Mouse (Mus musculus) C2C12 (cell line): Measurements from ENCODE around the gene Gja5. TPM values are rescaled to one million over a fixed set of nuclear protein-coding genes. Genes with fewer than 3 reads are reported as not detected.

Experiments used
- H3K27me3 ChIP-seq: one replicate; pipeline ENCODE4 v1.6.1; 2011; ENCODE audit not compliant: control insufficient read depth, insufficient read depth, insufficient read length
- H3K36me3 ChIP-seq: one replicate; pipeline ENCODE4 v1.6.1; 2011; ENCODE audit not compliant: control insufficient read depth, insufficient read depth
- H3K4me3 ChIP-seq: one replicate; pipeline ENCODE4 v1.5.1; 2011; ENCODE audit warnings: mild to moderate bottlenecking, control low read depth; ENCODE audit not compliant: poor library complexity, insufficient read depth, severe bottlenecking
- H3K79me2 ChIP-seq: one replicate; pipeline ENCODE4 v1.6.1; 2011; ENCODE audit not compliant: control insufficient read depth, insufficient read depth
- H3K79me3 ChIP-seq: one replicate; pipeline ENCODE4 v1.6.1; 2011; ENCODE audit warnings: low read depth, control low read depth
- H3ac ChIP-seq: one replicate; pipeline ENCODE3; 2011; ENCODE audit warnings: low read depth; ENCODE audit not compliant: control insufficient read depth, insufficient read length
- CEBPB ChIP-seq: IDR thresholded peaks from one replicate; pipeline ENCODE4 v1.6.1; 2011; ENCODE audit warnings: low read depth, mild to moderate bottlenecking, control low read depth, moderate library complexity
- CTCF ChIP-seq: IDR thresholded peaks from one replicate; pipeline ENCODE4 v1.5.1; 2011; ENCODE audit not compliant: control insufficient read depth, insufficient read depth, insufficient read length
- FOSL1 ChIP-seq: IDR thresholded peaks from one replicate; pipeline ENCODE4 v1.8.0; 2011; ENCODE audit warnings: mild to moderate bottlenecking, low read length; ENCODE audit not compliant: poor library complexity, insufficient read depth, severe bottlenecking
- MAX ChIP-seq: IDR thresholded peaks from one replicate; pipeline ENCODE4 v1.6.1; 2011; ENCODE audit warnings: mild to moderate bottlenecking, control low read depth
- MYOD1 ChIP-seq: IDR thresholded peaks from one replicate; pipeline ENCODE4 v1.6.1; 2011; ENCODE audit warnings: low read depth; ENCODE audit not compliant: control insufficient read depth, insufficient read length
- MYOG ChIP-seq: IDR thresholded peaks from one replicate; pipeline ENCODE4 v1.6.1; 2011; ENCODE audit not compliant: control insufficient read depth, insufficient read length; ENCODE audit errors: extremely low read depth
- USF1 ChIP-seq: IDR thresholded peaks from one replicate; pipeline ENCODE4 v1.6.1; 2011; ENCODE audit warnings: low read depth, mild to moderate bottlenecking, control low read depth, moderate library complexity
- polyA plus RNA-seq: library from polyadenylated mRNA; unstranded; fragments of >200 nt; fragmentation: generic; extraction: Trizol; gene quantifications from one replicate; pipeline ENCODE4 v1.2.1, GENCODE M21; 2012; ENCODE audit warnings: missing spikeins

The Gja5 gene
- polyA plus RNA-seq, 1 experiment, result 0.12 TPM

GRCm38 (mm10) chr3:97044188-97044587 is 139.7 kb downstream of the Gja5 start:
- Histone ChIP-seq H3K27me3 (no peaks in the 10 kb centered on the region), H3K79me3 (no peaks in the 10 kb centered on the region)
- no peak for TF ChIP-seq USF1
- TF ChIP-seq MYOG, result no peak
- no peak for TF ChIP-seq CEBPB
- TF ChIP-seq MAX, result no peak
- TF ChIP-seq FOSL1, result no peak
- no peak for TF ChIP-seq CTCF
- no peak for TF ChIP-seq MYOD1

GRCm38 (mm10) chr3:97047757-97048156 is 143.3 kb downstream of the Gja5 start:
- Histone ChIP-seq H3K27me3 (no peaks in the 10 kb centered on the region), H3K4me3 (no peak overlapping the region), H3ac (no peak overlapping the region), H3K36me3 (no peaks in the 10 kb centered on the region), H3K79me3 (no peaks in the 10 kb centered on the region), H3K79me2 (no peaks in the 10 kb centered on the region)
- TF ChIP-seq FOSL1 (no peak), CEBPB (no peak), CTCF (no peak), MYOD1 (no peak), USF1 (no peak), MYOG (no peak), MAX (no peak)

More at GRCm38 (mm10) chr3:97044188-97044587, 139.7 kb downstream of the Gja5 start:
- no peak overlapping the region for H3ac ChIP-seq
- H3K36me3 ChIP-seq, result no peaks in the 10 kb centered on the region
- H3K4me3 ChIP-seq, result no peak overlapping the region
- no peaks in the 10 kb centered on the region for H3K79me2 ChIP-seq

- Histone ChIP-seq H3K27me3 (no peaks in the 10 kb centered on the region), H3K4me3 (no peak overlapping the region), H3K79me2 (no peaks in the 10 kb centered on the region), H3K79me3 (no peaks in the 10 kb centered on the region), H3K36me3 (no peaks in the 10 kb centered on the region), H3ac (no peak overlapping the region)
- TF ChIP-seq CEBPB (no peak), FOSL1 (no peak), MAX (no peak), CTCF (no peak), MYOG (no peak), USF1 (no peak), MYOD1 (no peak)
Observed at GRCm38 (mm10) chr3:97048360-97048759, 143.9 kb downstream of the Gja5 start.

- TF ChIP-seq MAX (no peak), CTCF (no peak), USF1 (no peak), MYOD1 (no peak)
- Histone ChIP-seq H3ac (no peak overlapping the region), H3K27me3 (no peaks in the 10 kb centered on the region), H3K36me3 (no peaks in the 10 kb centered on the region), H3K79me2 (no peaks in the 10 kb centered on the region), H3K79me3 (no peaks in the 10 kb centered on the region), H3K4me3 (no peak overlapping the region)
Observed at GRCm38 (mm10) chr3:97051264-97051744, 146.8 kb downstream of the Gja5 start.

GRCm38 (mm10) chr3:97052069-97052799 is 147.7 kb downstream of the Gja5 start:
- H3K4me3 ChIP-seq, result no peak overlapping the region
- H3K27me3 ChIP-seq, result no peaks in the 10 kb centered on the region
- H3K79me3 ChIP-seq, result no peaks in the 10 kb centered on the region
- H3K79me2 ChIP-seq, result no peaks in the 10 kb centered on the region
- TF ChIP-seq FOSL1 (no peak), USF1 (no peak), MAX (no peak), MYOD1 (no peak), CTCF (no peak), MYOG (no peak), CEBPB (no peak)
- H3ac ChIP-seq, result no peak overlapping the region
- no peaks in the 10 kb centered on the region for H3K36me3 ChIP-seq

DNA sequence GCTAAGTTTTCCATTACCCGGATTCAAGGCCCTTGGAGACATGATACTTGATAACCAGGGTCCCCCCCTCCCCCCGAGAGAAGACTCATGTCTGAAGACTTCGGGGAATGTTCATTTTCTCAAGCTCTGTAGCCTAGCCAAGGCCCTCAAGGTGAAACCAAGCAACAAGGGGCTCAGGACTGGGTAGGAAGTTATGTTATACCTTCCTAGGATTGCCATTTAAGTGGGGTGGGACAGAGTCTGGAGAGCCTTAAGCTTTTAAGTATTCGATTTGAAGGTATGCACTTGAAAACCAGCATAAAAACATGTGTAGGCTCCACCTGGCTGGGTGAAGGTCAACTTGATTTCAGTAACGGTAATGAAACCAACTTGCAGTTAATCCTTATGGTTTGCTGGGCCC is 154.2 kb downstream of the Gja5 start:
- Histone ChIP-seq H3K79me3 (no peaks in the 10 kb centered on the region), H3K4me3 (no peak overlapping the region), H3K36me3 (no peaks in the 10 kb centered on the region), H3ac (no peak overlapping the region), H3K27me3 (peaks cover 15% of the 10 kb centered on the region), H3K79me2 (no peaks in the 10 kb centered on the region)
- no peak for TF ChIP-seq FOSL1
- no peak for TF ChIP-seq CEBPB
- TF ChIP-seq USF1, result no peak
- TF ChIP-seq MAX, result no peak
- no peak for TF ChIP-seq MYOD1
